Mouse (Mus musculus): ENCODE results near the gene Gm3336. TPM values are rescaled to one million over a fixed set of nuclear protein-coding genes. Genes with fewer than 3 reads are reported as not detected.

Gm3336 gene
- polyA plus RNA-seq, 1 experiment from 2014 or later, result 2.0 TPM

GRCm38 (mm10) chr8:70698310-70699109 is 19.8 kb upstream of the Gm3336 start, which contains the start of gene Jund:
Gene Jund (plus strand): TSS chr8:70698949.
- Histone ChIP-seq H3K27ac (ENCODE audit: low read length) (peak within 1 kb of the TSS; percentile 99), H3K4me1 (ENCODE audit: control insufficient read depth, insufficient read depth, low read length) (peaks cover 50% of the 10 kb centered on the region), H3K9ac (ENCODE audit: low read length) (peak within 1 kb of the TSS; percentile 100), H3K4me2 (ENCODE audit: low read depth, low read length) (peak within 1 kb of the TSS; percentile 72), H3K4me3 (replicated peaks; ENCODE audit: low read length) (peak within 1 kb of the TSS; percentile 99), H3K27me3 (ENCODE audit: control insufficient read depth, insufficient read depth, low read length) (no peaks in the 10 kb centered on the region), H3K9me3 (replicated peaks; ENCODE audit: control insufficient read depth, low read length) (no peaks in the 10 kb centered on the region), H3K36me3 (ENCODE audit: control insufficient read depth, insufficient read depth, low read length) (0 out of 2 replicates have a peak, but pooled peaks cover 5% of the 10 kb centered on the region)
- under 1% methylated on average over 66 of the region's 69 CpGs for WGBS
- peak; percentile 90 for ATAC-seq (ENCODE audit: insufficient read depth, low FRiP score)

- WGBS, result under 1% methylated on average over 77 of the region's 89 CpGs
- peaks cover 50% of the 10 kb centered on the region for H3K4me1 ChIP-seq (ENCODE audit: control insufficient read depth, insufficient read depth, low read length)
- peak; percentile 5 for ATAC-seq (ENCODE audit: insufficient read depth, low FRiP score)
Measured at GRCm38 (mm10) chr8:70699116-70699833, 19.1 kb upstream of the Gm3336 start.

GRCm38 (mm10) chr8:70699834-70700554 is 18.3 kb upstream of the Gm3336 start:
- peak overlapping the region; percentile 72 for H3K4me2 ChIP-seq (ENCODE audit: low read depth, low read length)

More at GRCm38 (mm10) chr8:70699116-70699833, 19.1 kb upstream of the Gm3336 start:
- H3K27me3 ChIP-seq (ENCODE audit: control insufficient read depth, insufficient read depth, low read length), result no peaks in the 10 kb centered on the region
- peak overlapping the region; percentile 99 for H3K4me3 ChIP-seq (replicated peaks; ENCODE audit: low read length)
- peak overlapping the region; percentile 100 for H3K9ac ChIP-seq (ENCODE audit: low read length)
- H3K27ac ChIP-seq (ENCODE audit: low read length), result peak overlapping the region; percentile 99
- 0 out of 2 replicates have a peak, but pooled peaks cover 5% of the 10 kb centered on the region for H3K36me3 ChIP-seq (ENCODE audit: control insufficient read depth, insufficient read depth, low read length)
- H3K4me2 ChIP-seq (ENCODE audit: low read depth, low read length), result peak overlapping the region; percentile 72
- H3K9me3 ChIP-seq (replicated peaks; ENCODE audit: control insufficient read depth, low read length), result no peaks in the 10 kb centered on the region

GRCm38 (mm10) chr8:70700555-70700922 is 17.8 kb upstream of the Gm3336 start:
- Histone ChIP-seq H3K4me3 (replicated peaks; ENCODE audit: low read length) (peak overlapping the region; percentile 99), H3K4me2 (ENCODE audit: low read depth, low read length) (peak overlapping the region; percentile 72), H3K4me1 (ENCODE audit: control insufficient read depth, insufficient read depth, low read length) (peaks cover 46% of the 10 kb centered on the region), H3K9ac (ENCODE audit: low read length) (peak overlapping the region; percentile 100), H3K9me3 (replicated peaks; ENCODE audit: control insufficient read depth, low read length) (no peaks in the 10 kb centered on the region), H3K27ac (ENCODE audit: low read length) (peak overlapping the region; percentile 99), H3K27me3 (ENCODE audit: control insufficient read depth, insufficient read depth, low read length) (no peaks in the 10 kb centered on the region), H3K36me3 (ENCODE audit: control insufficient read depth, insufficient read depth, low read length) (0 out of 2 replicates have a peak, but pooled peaks cover 5% of the 10 kb centered on the region)
- WGBS, result 2% methylated on average over 20 of the region's 20 CpGs
- peak; percentile 7 for ATAC-seq (ENCODE audit: insufficient read depth, low FRiP score)

More at GRCm38 (mm10) chr8:70699834-70700554, 18.3 kb upstream of the Gm3336 start:
- Histone ChIP-seq H3K9ac (ENCODE audit: low read length) (peak overlapping the region; percentile 100), H3K4me1 (ENCODE audit: control insufficient read depth, insufficient read depth, low read length) (peaks cover 50% of the 10 kb centered on the region), H3K9me3 (replicated peaks; ENCODE audit: control insufficient read depth, low read length) (no peaks in the 10 kb centered on the region), H3K27me3 (ENCODE audit: control insufficient read depth, insufficient read depth, low read length) (no peaks in the 10 kb centered on the region), H3K36me3 (ENCODE audit: control insufficient read depth, insufficient read depth, low read length) (0 out of 2 replicates have a peak, but pooled peaks cover 5% of the 10 kb centered on the region), H3K27ac (ENCODE audit: low read length) (peak overlapping the region; percentile 99), H3K4me3 (replicated peaks; ENCODE audit: low read length) (peak overlapping the region; percentile 99)
- under 1% methylated on average over 58 of the region's 59 CpGs for WGBS
- ATAC-seq (ENCODE audit: insufficient read depth, low FRiP score), result no peak

GRCm38 (mm10) chr8:70701048-70701981 is 17.0 kb upstream of the Gm3336 start:
- Histone ChIP-seq H3K27me3 (ENCODE audit: control insufficient read depth, insufficient read depth, low read length) (no peaks in the 10 kb centered on the region), H3K36me3 (ENCODE audit: control insufficient read depth, insufficient read depth, low read length) (0 out of 2 replicates have a peak, but pooled peaks cover 5% of the 10 kb centered on the region), H3K9me3 (replicated peaks; ENCODE audit: control insufficient read depth, low read length) (no peaks in the 10 kb centered on the region), H3K27ac (ENCODE audit: low read length) (peak overlapping the region; percentile 99; the same call in 1 of the 2 replicates), H3K4me3 (replicated peaks; ENCODE audit: low read length) (peak overlapping the region; percentile 99), H3K9ac (ENCODE audit: low read length) (peak overlapping the region; percentile 100), H3K4me2 (ENCODE audit: low read depth, low read length) (peak overlapping the region; percentile 72), H3K4me1 (ENCODE audit: control insufficient read depth, insufficient read depth, low read length) (peaks cover 38% of the 10 kb centered on the region)
- ATAC-seq (ENCODE audit: insufficient read depth, low FRiP score), result no peak
- WGBS, result 47% methylated on average over 10 of the region's 10 CpGs

- WGBS, result 71% methylated on average over 2 of the region's 2 CpGs
- Histone ChIP-seq H3K4me2 (ENCODE audit: low read depth, low read length) (peak overlapping the region; percentile 72), H3K4me3 (replicated peaks; ENCODE audit: low read length) (peak overlapping the region; percentile 99), H3K9me3 (replicated peaks; ENCODE audit: control insufficient read depth, low read length) (no peaks in the 10 kb centered on the region), H3K36me3 (ENCODE audit: control insufficient read depth, insufficient read depth, low read length) (0 out of 2 replicates have a peak, but pooled peaks cover 5% of the 10 kb centered on the region), H3K9ac (ENCODE audit: low read length) (peak overlapping the region; percentile 46), H3K27me3 (ENCODE audit: control insufficient read depth, insufficient read depth, low read length) (no peaks in the 10 kb centered on the region), H3K4me1 (ENCODE audit: control insufficient read depth, insufficient read depth, low read length) (peaks cover 29% of the 10 kb centered on the region), H3K27ac (ENCODE audit: low read length) (0 out of 2 replicates have a peak overlapping the region, but pooled peaks have one; percentile 2)
- no peak for ATAC-seq (ENCODE audit: insufficient read depth, low FRiP score)
Measured at GRCm38 (mm10) chr8:70701982-70702841, 16.1 kb upstream of the Gm3336 start.

GRCm38 (mm10) chr8:70702842-70703182 is 15.5 kb upstream of the Gm3336 start:
- H3K27me3 ChIP-seq (ENCODE audit: control insufficient read depth, insufficient read depth, low read length), result no peaks in the 10 kb centered on the region
- H3K36me3 ChIP-seq (ENCODE audit: control insufficient read depth, insufficient read depth, low read length), result 0 out of 2 replicates have a peak, but pooled peaks cover 5% of the 10 kb centered on the region
- no peak overlapping the region for H3K4me3 ChIP-seq (replicated peaks; ENCODE audit: low read length)
- 0 out of 2 replicates have a peak overlapping the region, but pooled peaks have one; percentile 72 for H3K4me2 ChIP-seq (ENCODE audit: low read depth, low read length)
- ATAC-seq (ENCODE audit: insufficient read depth, low FRiP score), result no peak
- 69% methylated on average over 3 of the region's 3 CpGs for WGBS
- no peaks in the 10 kb centered on the region for H3K9me3 ChIP-seq (replicated peaks; ENCODE audit: control insufficient read depth, low read length)
- H3K4me1 ChIP-seq (ENCODE audit: control insufficient read depth, insufficient read depth, low read length), result peaks cover 23% of the 10 kb centered on the region
- 0 out of 2 replicates have a peak overlapping the region, but pooled peaks have one; percentile 2 for H3K27ac ChIP-seq (ENCODE audit: low read length)
- H3K9ac ChIP-seq (ENCODE audit: low read length), result 0 out of 2 replicates have a peak overlapping the region, but pooled peaks have one; percentile 5

Data from stomach, embryonic 16.5 days (tissue).